Mouse (Mus musculus) monocyte, adult 2 months (primary cell): Measurements from ENCODE around the gene BC017158.
"Not testable (repeated sequence)": the region's sequence is repeated elsewhere in the genome, so short reads cannot be mapped to it uniquely, and the experiment has no call there.

Source experiments
- DNase-seq, 2 experiments: peaks; one replicate each; pipeline ENCODE4 v3.0.0; 2022; ENCODE audit warnings: low spot score in 2 of 2, low read depth in 1 of 2

Gene BC017158

DNA sequence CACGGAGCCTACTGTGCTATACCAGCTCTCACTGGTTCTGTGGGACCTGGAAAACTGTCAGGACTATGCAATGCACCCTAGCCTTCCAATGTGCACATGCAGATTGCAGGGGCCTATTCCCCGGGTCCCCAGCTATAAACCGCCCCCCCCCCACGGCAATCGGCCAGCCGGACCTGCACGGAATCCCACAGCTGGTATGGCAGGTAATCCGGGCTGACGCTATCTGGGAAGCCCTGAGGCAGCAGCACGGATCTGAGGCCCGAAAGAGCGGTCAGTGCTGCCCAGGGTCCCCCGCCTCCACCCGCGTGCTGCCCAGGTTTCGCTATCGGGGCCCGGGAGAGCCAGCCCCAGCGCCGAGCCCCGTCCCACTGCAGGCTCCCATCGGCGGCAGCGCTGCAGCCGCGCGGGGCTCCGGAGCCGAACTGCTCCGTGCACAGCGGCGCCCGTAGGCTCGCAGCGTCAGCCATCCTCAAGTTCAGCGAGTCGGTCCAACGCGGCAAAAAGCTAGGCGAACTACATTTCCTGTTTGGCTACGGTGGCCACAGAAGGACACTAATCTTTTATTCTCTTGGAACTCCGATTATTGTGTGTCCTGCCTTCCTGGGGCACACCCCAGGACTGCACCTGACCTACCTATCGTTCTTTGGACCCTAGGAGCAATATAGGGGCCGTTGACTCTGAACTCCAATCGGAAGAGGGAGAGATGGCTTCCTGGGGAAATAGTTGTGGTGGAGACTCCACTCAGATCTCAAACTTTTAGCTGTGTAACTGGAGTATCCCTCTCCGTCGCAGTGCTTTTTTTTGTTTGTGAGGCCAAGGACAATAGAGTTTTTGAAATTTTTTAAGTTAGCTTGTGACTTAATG lies at the start of gene BC017158:
Gene BC017158 (minus strand): TSS at position 554 of the 864 bp plus-strand sequence.
- DNase-seq: peak; percentile 16 to 33

DNA sequence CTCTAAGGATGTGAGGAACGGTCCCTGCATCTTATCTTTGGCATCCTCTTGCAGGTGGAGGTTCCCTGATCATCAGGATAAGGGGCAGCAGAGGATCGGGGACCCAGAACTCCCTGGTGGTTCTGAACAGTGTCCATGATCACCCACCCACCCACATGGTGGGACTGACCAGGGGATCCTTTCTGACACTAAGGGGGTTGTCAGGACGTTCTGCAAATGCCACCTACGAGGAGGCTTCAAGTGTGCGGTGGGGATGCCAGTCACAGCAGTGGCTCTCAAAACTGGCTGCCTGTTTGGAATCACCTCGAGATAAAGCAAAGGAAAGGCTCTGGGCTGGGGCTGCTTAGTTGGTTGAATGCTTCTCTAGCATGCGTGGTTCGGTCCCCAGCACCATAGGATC lies 49.0 kb upstream of the BC017158 start:
- no peak for DNase-seq

DNA sequence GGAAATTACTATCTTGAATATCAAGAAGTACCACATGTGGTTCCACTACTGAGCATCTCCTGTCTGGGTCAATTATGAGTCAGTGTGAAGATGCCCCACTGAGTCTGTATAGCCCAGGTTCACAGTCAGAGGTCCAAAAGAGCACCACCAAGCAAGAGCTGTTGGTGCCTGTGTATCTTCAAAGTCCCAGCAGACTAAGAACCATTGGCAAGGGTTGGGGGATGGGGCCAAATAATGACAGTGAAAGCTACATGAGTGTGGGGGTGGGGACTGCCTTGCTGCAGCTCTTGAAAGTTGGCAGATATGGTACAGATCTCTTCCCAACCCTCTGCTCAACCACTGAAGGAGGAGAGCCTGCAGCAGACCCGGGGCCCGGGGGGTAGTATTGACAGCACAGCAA lies 48.6 kb upstream of the BC017158 start:
- no peak for DNase-seq

DNA sequence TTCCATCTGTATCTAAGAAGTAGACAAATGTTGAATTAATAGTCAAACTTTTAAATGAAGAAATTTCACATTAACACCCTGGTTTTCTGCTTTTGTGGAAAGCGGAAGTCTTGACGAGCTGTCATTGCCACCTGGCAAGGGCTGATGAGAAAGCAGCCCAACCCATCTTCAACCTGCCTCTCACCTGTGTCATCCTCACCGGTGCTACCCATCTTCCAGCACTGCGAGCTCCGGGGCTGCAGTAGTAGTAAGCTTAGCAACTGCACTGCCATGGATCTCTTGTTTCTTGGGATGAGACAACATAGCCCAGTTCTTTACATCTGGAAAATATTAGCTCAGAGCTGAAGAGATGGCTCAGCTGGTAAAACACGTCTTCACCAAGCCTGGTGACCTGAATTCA lies 47.7 kb upstream of the BC017158 start:
- no peak for DNase-seq

DNA sequence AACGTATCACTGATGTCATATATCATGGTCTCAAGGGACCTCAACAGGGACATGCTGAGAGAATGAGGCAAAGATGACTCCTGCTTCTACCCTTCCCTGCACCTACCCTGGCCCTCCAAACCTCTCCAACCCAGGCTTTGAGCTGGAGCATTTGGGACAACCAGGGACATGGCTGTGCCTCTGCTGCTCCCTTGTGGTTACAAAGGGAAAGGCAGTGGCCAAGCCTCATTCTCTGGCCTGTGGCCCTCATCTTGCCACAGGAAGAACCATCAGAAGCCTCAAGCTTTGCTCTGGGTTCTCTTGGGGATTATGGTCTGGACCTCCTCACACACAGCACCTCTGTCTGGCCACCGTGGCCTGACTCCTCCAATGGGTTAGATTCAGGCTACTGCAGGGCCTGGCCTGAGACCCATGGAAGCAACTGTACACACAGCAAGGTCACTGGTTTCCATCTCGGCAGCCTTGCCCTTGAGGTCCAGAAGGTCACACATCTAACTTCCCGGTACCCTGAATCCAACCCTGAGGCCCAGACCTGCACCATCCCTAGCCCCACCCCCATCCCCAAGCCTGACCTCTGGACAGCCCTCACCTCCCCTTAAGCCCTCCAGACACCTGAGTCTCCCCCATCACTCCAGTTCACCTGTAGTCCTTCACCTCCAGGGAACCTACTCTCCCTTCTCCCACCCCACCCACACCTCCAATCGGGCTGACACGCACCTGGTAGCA lies 47.1 kb upstream of the BC017158 start:
- peak; percentile 27 to 62 for DNase-seq

DNA sequence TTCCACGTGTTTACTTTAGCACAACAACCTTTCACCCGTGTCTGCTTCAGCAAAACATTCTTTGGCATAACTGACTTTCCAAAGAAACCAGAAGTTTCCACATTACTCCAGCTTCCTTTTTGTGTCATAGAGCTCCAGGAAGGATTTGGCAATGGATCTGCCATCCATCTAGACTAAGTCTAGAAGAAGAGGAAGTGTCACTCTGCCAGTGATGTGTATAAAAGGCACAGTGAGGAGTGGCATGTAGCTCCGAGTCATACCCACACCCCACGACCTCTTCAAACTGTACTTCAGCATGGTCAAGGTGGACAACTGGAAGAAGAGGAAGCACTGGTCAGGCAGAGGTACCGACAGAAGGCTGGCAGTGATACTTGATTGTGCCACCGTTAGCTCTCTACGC lies 46.5 kb upstream of the BC017158 start:
- DNase-seq: no peak

DNA sequence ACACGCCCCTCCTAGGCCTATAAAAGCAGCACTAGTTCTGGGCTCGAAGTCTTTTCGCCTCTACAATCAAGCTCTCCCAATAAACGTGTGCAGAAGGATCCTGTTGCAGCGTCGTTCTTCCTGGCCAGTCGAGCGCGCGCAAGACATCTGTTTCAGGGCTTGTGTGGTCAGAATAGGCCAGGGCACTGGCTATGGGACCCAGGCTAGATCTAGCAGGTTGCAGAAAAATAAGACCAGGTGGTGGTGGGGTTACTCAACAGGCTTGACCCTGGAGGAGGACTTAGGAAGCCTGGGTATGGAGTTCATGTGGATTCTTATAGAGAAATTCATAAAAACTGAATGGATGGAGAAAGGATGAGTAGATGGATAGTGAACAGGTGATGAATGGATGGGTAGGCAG lies 44.7 kb upstream of the BC017158 start:
- DNase-seq: not testable (repeated sequence)

DNA sequence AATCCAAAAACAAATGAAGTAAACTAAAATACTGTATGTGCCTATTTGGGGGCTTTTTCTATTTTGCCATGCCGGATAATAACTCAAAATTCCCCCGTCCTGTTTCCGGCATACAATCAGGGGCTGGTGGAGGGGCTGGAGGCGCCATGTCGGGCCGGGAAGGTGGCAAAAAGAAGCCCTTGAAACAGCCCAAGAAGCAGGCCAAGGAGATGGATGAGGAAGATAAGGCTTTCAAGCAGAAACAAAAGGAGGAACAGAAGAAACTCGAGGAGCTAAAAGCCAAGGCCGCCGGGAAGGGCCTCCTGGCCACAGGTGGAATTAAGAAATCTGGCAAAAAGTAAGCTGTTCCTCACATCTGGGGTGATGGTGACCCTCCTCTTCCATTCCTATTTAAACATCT lies 42.4 kb upstream of the BC017158 start:
- DNase-seq: not testable (repeated sequence)

DNA sequence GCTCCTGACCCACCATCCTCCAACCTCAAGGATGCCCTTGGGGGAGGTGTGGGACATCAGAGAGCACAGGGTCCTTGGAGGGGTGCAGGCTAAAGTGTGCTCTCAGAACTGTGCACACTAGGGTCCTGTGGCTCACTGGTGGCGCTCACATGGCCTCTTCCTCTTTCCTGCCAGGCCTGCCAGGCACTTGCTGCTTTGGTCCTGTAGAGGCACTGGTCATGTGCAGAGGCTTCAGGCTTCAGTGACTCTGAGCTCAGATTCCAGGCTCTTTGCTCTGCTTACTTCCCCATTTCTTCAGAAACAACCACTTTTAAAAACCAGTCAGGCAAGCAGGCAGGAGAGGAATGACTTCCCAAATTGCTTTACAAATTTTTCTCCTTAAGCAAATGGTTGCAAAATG lies 34.9 kb upstream of the BC017158 start:
- peak; percentile 31 to 33 for DNase-seq

DNA sequence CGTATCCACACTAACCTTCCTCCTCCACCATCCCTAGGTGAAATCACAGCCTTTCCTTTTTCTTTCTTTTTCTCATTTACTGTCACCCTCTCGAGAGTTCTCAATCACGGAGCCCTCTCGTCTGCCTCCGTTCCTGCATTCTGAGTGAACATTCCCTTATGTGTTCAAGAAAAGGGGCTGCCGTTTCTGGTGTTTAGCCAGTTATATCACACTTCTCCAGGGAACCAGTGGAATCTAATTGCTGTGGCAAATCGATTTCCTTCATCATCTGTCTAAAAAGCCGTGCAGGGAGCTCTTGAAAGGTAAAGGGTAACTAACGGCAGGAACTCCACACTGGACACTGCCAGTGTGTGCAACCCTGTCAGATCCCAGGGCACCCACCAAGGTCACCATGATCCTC lies 33.0 kb upstream of the BC017158 start:
- no peak for DNase-seq

DNA sequence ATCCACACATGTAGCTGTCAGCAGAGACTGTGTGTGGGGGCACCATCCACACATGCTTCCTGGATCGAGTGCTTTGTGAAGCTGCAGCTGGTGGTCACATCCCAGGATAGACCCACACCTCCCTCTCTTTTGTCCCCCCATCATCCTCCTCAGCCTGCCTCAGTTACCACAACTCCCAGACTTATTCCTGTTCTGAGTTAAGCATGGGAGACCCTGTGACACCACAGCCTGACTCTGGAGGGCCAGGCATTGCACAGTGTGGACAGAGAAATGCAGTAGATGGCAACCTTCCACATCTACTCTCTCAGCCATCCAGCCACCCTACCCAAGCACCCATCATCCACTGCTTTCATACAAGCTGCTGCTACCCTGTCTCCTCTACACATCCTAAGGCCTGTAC lies 27.0 kb upstream of the BC017158 start:
- DNase-seq: no peak

DNA sequence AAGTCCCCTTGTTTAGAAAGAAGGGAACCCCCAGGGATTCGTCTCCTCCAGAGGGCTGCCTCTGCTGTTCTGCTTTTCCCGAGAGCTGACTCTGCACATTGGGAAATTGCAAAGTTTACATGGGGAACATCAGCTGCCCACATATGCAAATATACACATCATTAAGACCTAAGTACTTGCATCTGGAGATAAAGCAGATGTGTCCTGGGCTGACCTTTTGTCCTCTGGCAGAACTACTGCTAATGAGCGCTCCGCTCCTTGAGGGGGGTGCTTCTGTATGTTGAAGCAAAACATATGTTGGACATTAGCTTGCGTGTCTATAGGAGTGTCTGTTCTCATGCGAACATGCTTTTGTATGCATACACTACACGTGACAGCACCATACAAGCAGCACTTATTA lies 23.3 kb upstream of the BC017158 start:
- DNase-seq: no peak

DNA sequence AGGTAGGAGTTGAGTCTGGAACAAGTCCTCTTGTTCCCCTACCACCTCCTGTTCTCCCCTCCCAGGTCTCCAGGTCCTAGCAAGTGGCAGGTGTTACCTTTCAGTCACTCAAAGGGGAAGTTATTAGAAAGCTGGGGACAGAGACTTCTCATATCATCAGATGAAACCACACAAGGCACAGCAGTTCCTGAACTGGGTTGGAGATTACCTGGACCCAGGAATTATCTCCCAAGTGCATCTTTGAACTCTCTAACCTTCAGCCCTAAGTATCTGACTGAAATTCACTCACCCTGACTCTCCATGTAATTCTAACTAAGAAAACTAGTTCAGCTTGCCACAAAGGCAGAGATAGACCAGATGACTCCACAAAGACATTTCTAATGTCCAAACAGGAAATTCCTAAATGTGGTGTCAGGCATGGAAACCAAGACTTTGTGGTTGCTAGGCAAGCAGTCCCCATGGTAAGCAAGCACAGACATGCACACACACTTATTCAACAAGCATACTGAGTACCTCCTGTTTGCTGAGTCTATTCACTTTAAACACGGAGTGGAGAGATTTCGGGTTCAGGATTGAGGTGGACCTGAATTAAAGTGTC lies 22.3 kb upstream of the BC017158 start:
- DNase-seq: no peak

DNA sequence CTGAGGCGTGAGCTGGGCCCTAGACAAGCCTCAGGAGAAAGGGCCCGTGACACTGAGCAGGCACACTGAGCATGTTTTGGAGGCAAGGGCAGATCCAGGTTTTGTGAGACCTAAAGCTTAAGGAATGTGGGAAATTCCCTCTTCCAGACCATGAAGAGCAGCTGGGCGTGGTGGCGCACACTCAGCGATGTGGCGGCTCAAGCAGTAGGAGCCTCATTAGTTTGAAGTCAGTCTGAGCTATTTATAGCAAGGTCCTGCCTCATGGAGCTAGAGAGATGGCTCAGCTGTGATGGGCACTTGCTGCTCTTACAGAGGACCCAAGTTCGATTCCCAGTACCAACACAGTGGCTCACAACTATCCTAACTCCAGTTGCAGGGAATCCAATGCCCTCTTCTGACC lies 21.2 kb upstream of the BC017158 start:
- no peak for DNase-seq

DNA sequence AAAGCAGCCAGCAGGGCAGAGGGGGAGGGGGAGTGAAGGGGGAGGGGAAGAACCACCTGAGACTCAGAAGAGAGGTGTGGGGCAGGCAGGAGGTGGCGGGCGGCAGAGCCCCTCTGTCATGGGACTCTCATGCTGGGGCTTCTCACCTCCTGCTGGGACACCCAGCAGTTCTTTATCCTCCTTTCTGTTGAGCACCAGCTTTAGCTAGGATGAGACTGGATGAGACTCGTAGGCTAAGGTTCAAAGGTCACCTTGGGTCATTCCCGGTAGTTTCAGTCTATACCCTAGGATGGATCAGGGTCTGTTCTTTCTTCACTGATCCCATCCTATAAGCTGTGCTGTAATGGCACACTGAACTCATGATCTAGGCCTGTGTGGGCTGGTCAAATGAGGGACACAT lies 19.0 kb upstream of the BC017158 start:
- no peak for DNase-seq

DNA sequence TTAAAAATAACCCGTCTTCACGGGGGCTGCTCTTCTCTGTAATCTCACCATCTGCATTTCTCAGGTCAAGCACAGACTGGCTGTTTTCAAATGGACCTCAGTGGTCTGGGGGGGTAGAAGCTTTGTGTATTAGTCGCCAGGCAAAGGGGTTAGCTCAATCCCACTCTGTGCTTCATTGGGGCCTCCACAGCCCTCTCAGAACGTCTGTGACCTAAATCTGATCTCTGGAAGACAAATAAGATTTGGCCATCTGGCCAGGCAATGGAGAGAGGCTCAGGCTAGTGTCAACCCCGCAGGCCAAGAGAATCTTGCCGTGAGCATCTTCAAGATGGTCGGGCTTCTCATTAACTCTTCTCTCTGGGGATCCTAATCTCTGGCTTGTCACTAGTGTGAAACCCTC lies 16.5 kb upstream of the BC017158 start:
- no peak for DNase-seq

DNA sequence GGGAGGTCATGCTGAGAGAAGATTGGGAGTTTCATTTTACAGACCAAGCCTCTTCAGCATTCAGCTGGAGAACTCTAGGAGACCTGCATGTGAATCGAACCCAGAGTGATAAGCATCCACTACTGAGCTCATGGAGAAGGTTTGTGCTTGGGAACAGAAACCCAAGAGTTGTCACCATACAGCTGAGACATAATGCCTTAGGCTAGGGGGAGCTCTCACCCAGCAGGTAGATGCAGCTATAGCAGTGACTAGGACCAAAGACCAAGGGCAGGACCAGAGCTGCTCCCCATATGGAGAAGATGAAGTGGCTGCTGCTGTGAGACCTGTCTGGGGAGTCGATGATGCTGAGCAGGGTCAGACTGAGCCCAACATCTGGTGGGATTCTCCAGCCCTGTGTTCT lies 15.6 kb upstream of the BC017158 start:
- no peak for DNase-seq

DNA sequence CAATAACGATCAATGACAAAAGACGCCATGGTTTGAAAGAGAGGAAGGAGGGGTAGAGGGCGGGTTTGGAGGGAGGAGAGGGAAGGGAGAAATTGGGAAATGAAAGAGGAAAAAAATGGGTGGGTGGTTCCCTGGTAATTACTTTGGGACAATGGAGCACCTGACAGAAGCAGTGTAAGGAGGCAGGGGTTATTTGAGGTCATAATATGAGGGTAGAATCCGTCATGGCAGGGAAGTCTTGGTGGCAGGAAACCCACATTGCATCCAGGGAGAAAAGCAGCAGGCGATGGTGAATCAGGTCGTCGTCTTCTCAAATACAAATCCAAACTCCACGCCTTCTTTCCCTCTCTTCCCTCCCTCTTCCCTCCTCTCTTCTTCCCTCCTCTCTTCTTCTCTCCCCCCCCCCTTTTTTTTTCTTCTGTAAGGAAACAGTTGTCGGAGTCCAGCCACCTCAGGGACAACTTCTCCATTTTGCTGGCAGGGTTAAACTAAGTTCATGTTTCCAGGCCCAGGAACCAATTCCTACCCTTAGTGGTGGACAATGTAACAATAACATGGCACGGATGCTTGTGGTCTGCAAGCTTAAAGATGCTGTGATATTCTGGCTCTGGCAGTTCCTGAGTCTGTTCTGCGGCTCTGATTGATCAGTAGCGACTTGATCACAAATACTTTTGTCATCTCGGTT lies 14.5 kb upstream of the BC017158 start:
- no peak for DNase-seq

DNA sequence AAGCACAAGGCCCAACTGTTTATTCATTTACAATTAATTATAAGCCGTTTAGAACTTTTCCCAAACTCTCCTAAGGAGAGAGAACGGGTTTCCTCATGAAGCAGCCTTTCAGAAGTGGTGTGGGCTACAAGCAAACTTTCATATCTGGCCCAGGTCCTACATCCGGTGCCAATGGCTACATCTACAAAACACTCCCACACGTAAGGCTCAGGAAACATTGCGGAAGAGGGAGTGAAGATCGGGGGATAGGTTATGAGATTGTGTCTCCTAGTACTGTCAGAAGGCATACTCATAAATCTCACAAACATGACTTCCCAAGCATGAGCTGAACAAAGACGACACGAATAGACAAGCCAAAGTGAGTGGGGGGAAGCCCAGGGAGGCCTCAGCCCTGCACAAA lies 13.8 kb upstream of the BC017158 start:
- no peak for DNase-seq

DNA sequence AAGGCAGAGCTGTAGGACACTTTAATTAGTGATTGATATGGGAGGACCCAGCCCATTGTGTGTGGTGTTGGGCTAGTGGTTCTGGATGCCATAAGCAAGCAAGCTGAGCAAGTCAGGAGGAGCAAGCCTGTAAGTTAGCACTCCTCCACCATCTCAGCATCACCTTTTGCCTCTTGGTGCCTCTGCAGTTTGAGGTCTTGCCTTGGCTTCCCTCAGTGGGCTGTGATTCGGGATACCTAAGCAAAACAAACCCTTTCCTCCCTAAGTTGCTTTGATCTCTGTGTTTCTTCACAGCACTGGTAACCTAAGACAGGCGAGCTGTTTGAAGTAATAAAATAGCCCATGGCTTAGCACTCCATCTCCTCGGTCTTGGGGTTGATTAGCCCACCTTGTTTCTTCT lies 13.3 kb upstream of the BC017158 start:
- no peak for DNase-seq

DNA sequence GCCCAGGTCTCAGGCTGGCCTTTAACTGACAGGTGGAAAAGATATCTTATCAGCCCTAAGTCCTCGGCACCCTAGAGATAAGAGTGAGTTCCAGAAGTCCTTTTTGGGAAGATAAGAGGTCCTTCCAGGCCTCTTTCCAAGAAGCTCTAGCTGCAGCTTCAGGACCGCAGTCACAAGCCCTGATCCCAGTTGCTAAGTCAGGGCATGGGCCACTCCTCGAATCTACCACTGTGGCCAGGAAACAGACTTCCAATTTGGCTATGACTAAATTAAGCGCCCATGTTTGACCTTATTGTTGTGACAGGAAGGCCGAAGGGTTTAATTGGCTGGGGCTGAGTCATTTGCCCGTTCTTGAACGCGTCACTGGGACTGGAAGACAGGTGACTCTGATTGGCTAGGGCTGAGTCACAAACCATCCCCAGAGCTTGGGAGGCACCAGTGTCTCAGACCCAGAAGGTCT lies 12.3 kb upstream of the BC017158 start:
- DNase-seq: no peak
